Mouse (Mus musculus): ENCODE data around the gene Zfp473. TPM values are rescaled to one million over a fixed set of nuclear protein-coding genes. Genes with fewer than 3 reads are reported as not detected.
"Not testable (repeated sequence)": the region's sequence is repeated elsewhere in the genome, so short reads cannot be mapped to it uniquely, and the experiment has no call there.

Zfp473 gene
- total RNA-seq (2015): 1.2 and 1.5 TPM in 2 replicates
- 1.0 and 2.6 TPM in 2 replicates for total RNA-seq (2017)

GRCm38 (mm10) chr7:44750950-44751349 lies at the start of gene Zfp473:
Zfp473 (minus strand) TSS chr7:44751050.
- ATAC-seq (replicated peaks; ENCODE audit: poor library complexity): not testable (repeated sequence)

GRCm38 (mm10) chr7:44792781-44793180 lies 41.9 kb upstream of the Zfp473 start:
- ATAC-seq (replicated peaks; ENCODE audit: poor library complexity): no peak

- no peak for ATAC-seq (replicated peaks; ENCODE audit: poor library complexity)
Observed at GRCm38 (mm10) chr7:44790066-44790465, 39.2 kb upstream of the Zfp473 start.

- no peak for ATAC-seq (replicated peaks; ENCODE audit: poor library complexity)
Observed at GRCm38 (mm10) chr7:44789531-44789930, 38.7 kb upstream of the Zfp473 start.

- ATAC-seq (replicated peaks; ENCODE audit: poor library complexity): no peak
Observed at GRCm38 (mm10) chr7:44780101-44780500, 29.3 kb upstream of the Zfp473 start.

- no peak for ATAC-seq (replicated peaks; ENCODE audit: poor library complexity)
Observed at GRCm38 (mm10) chr7:44776849-44777498, 26.1 kb upstream of the Zfp473 start.

GRCm38 (mm10) chr7:44772591-44773204 lies 21.8 kb upstream of the Zfp473 start:
- peak; percentile 71 for ATAC-seq (replicated peaks; ENCODE audit: poor library complexity)

- ATAC-seq (replicated peaks; ENCODE audit: poor library complexity): peak; percentile 81
Observed at GRCm38 (mm10) chr7:44770046-44770578, 19.3 kb upstream of the Zfp473 start.

- no peak for ATAC-seq (replicated peaks; ENCODE audit: poor library complexity)
Observed at GRCm38 (mm10) chr7:44768129-44768528, 17.3 kb upstream of the Zfp473 start.

GRCm38 (mm10) chr7:44760366-44760765 lies 9.5 kb upstream of the Zfp473 start:
- ATAC-seq (replicated peaks; ENCODE audit: poor library complexity): no peak

- ATAC-seq (replicated peaks; ENCODE audit: poor library complexity): no peak
Observed at GRCm38 (mm10) chr7:44757164-44757563, 6.3 kb upstream of the Zfp473 start.

GRCm38 (mm10) chr7:44748101-44749044 lies 2.5 kb downstream of the Zfp473 start, which contains the start of gene Vrk3:
Vrk3 (plus strand) TSS chr7:44748413.
- ATAC-seq (replicated peaks; ENCODE audit: poor library complexity): peak; percentile 91

GRCm38 (mm10) chr7:44747115-44747514 lies 3.7 kb downstream of the Zfp473 start:
- ATAC-seq (replicated peaks; ENCODE audit: poor library complexity): no peak

GRCm38 (mm10) chr7:44745076-44745475 lies 5.8 kb downstream of the Zfp473 start:
- ATAC-seq (replicated peaks; ENCODE audit: poor library complexity): peak; percentile 74

- ATAC-seq (replicated peaks; ENCODE audit: poor library complexity): no peak
Observed at GRCm38 (mm10) chr7:44744270-44744669, 6.6 kb downstream of the Zfp473 start.

- no peak for ATAC-seq (replicated peaks; ENCODE audit: poor library complexity)
Observed at GRCm38 (mm10) chr7:44741361-44741760, 9.5 kb downstream of the Zfp473 start.

- ATAC-seq (replicated peaks; ENCODE audit: poor library complexity): no peak
Observed at GRCm38 (mm10) chr7:44733723-44734122, 17.1 kb downstream of the Zfp473 start.

GRCm38 (mm10) chr7:44728082-44728975 lies 22.5 kb downstream of the Zfp473 start:
- ATAC-seq (replicated peaks; ENCODE audit: poor library complexity): no peak

- no peak for ATAC-seq (replicated peaks; ENCODE audit: poor library complexity)
Observed at GRCm38 (mm10) chr7:44727151-44727550, 23.7 kb downstream of the Zfp473 start.

- peak; percentile 42; the same call in 1 of the 2 replicates for ATAC-seq (replicated peaks; ENCODE audit: poor library complexity)
Observed at GRCm38 (mm10) chr7:44726343-44726742, 24.5 kb downstream of the Zfp473 start.
